Mouse (Mus musculus): ENCODE measurements around the gene Snap47.

The Snap47 gene

GRCm38 (mm10) chr11:59451086-59451485 lies at the start of gene Snap47:
Snap47 (minus strand) TSS chr11:59451186.
- DNase-seq (ENCODE audit: low read depth, low spot score): no peak

DNA sequence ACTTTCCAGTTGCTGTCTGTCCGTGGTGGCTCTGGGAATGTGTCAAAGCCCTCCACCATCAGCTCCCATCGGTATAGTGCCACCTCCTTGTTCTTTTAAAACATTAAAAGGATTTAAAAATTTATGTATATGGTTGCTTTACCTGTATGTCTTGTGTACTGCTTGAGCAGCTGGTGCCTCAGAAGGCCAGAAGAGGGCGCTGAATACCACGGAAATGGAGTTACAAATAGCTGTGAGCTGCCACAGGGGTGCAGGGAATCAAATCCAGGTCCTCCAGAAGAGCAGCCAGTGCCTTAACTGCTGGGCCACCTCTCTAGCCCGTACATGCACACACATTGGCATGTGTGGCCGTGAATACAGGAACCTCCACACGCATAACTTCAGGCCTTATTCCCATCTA lies 46.8 kb upstream of the Snap47 start:
- no peak for DNase-seq (ENCODE audit: low read depth, low spot score)

- DNase-seq (ENCODE audit: low read depth, low spot score): no peak
Observed at GRCm38 (mm10) chr11:59496672-59497310, 45.8 kb upstream of the Snap47 start.

- no peak for DNase-seq (ENCODE audit: low read depth, low spot score)
Observed at GRCm38 (mm10) chr11:59486222-59486621, 35.2 kb upstream of the Snap47 start.

DNA sequence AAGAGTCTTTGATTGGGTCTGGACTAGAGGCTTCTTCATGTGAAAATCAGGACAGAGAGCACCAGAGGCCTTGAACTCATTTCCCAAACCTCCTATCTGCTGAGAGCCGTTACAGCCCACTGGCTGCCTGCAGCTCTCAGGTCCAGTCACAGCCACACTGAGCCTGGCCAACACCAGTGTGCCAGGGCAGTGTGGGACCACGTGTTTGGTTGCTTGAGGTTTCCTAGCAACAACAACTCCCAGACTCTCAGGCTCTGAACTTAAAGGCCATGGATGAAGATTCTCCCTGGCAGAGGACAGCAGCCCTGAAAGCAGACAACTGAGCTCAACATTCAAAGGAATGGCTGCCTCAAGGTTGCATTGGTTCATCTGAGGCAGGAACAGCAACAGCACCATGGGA lies 34.7 kb upstream of the Snap47 start:
- no peak for DNase-seq (ENCODE audit: low read depth, low spot score)

DNA sequence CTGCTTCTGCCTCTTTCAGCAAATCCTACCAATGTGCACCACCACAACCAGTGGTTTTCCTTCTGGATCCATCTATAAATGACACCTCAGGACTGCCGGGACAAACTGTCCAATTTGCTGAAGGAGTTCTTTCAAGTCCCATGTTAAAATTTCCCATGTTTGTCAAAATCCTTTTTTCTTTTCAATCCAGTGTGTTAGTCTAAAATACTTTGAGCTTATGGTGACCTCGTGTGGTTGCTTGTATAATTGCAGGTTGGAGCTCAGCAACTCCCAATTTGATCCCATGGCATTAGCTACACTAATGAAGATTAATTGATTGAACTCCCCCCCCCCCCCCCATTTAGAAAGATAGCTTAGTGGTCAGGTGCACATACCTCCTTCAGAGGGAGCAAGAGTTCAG lies 32.2 kb upstream of the Snap47 start:
- peak; percentile 67 for DNase-seq (ENCODE audit: low read depth, low spot score)

DNA sequence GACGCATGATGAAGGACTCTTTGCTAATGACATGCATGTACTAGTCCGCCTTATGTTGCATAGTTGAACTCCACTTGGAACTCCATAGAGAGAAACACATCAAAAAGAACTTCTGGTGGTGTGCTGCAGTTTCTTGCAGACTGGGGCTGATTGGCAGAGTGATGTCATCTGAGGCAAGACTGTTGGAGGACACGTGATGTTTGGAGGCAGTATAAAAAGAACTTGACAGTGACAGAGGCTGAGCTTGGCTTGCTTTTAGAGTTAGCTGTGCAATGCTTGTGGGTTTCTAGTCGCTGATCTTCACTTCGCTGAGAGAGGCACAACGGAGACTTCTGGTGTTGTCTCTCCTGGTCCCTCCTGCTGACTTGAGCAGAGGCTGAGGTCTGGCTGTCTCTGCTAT lies 26.3 kb upstream of the Snap47 start:
- no peak for DNase-seq (ENCODE audit: low read depth, low spot score)

DNA sequence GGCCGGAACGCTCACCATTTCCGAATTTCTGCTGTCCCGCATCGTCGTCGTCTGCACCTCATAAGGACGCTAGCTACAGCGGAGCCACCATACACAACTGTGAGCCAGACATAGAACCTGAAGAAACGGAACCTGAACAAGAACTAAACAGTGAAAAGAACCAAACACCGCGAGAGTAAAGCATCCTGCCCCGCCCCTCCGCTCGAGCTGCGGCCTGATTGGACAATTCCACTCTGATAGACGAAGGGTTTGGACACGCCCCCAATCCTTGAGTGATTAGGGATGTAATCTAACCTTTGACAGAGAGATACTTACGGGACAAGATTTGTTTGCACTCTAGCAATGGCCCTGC lies 21.3 kb upstream of the Snap47 start, which contains the start of gene Zfp867:
Zfp867 (minus strand) TSS at position 149 of the 352 bp plus-strand sequence.
- peak; percentile 83 for DNase-seq (ENCODE audit: low read depth, low spot score)

DNA sequence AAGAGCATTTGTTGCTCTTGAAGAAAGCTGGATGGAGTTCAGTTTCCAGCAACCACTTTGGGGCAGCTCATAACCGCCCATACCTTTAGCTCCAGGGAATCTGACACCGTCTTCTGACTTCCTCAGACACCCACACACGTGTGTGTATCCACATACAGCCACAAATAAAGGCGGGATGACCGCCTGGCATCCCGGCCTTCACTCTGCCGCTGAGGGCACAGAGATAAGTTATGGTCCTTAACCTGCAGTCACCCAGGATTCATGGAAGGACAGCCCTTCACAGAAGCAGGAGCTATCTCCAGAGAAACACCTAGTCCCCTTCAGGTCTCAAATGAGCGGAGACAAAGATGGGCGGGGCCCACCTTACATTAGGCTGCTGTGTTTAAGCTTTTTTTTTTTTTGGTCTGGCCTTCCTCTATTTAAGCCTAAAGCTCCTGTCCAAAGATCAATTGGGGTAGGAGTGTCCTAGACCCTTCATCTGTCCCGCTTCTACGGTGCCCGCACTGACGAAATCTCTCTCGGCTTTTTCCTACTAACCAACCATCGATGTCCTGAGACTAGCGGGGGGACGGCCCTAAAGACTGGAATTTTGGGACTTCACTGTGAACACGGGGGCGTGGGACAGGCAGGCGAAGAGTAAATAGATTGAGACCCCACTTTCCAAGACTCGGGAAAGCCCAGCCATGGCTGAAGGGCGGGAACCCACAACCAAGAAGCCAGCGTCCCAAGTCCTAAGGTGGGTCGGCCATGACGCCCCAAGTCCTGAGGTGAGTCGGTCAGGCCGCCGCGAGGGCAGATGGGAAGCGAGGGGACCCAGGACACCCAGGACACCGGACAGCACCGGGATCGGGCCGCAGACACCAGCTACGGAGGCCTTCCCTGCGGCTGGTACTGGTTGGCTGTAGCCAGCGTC lies 20.7 kb upstream of the Snap47 start:
- DNase-seq (ENCODE audit: low read depth, low spot score): no peak

DNA sequence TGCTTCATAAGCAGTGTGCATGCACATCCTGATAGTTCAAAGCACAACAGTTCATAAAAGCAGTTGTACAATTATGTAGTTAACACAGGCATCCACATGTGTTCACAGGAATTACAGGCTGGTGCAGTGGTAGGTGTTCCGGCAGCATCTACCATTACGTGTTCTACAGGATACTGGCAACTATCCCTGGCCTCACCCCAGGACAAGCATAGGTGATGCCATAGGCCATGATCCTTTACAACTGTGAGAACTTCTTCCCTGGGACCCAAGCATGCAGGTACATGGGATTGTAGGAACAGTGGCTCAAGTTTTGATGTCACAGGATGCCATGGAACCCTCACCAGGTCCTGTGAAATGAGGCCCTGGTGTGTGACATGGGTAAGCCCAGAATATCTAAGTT lies 9.5 kb upstream of the Snap47 start:
- no peak for DNase-seq (ENCODE audit: low read depth, low spot score)

DNA sequence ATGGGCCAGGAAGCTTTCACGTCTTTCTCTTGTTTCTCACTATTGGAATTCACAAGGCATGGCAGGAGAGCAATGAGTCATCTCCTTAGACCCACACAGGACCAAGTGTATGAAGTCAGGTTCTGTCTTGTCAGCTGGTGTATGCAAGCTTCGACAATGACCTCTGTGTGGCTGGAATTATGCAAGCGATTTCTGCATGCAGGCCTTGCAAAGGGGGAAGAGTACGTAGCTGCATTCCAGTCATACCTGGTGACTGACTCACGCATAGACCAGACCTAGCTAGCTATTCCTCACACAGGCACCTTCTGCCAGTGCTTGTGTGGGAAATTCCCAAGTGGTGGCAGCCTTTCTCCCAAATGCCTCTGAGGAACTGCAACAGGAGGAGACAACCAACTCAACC lies 8.0 kb upstream of the Snap47 start:
- peak; percentile 49 for DNase-seq (ENCODE audit: low read depth, low spot score)

GRCm38 (mm10) chr11:59456891-59457290 lies 5.9 kb upstream of the Snap47 start:
- DNase-seq (ENCODE audit: low read depth, low spot score): no peak

DNA sequence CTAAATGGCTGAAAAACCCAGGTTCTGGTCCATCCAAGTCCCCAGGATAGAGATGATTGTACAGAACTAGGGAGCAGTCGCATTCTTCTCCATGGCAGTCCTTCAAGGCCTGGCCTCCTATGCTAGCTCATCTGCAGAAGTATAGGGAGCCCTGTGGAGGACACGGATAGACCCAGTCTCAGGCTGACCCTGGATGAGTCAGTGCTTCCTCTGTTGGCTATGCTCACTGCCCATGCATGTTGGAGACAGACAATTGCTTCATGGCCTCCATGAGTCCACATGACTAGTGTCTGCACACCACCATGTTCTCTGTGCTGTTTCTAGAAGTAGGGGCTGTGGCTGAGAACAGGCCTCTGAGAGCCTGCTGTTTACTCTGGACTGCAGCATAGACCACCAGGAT lies 5.4 kb upstream of the Snap47 start:
- DNase-seq (ENCODE audit: low read depth, low spot score): no peak

DNA sequence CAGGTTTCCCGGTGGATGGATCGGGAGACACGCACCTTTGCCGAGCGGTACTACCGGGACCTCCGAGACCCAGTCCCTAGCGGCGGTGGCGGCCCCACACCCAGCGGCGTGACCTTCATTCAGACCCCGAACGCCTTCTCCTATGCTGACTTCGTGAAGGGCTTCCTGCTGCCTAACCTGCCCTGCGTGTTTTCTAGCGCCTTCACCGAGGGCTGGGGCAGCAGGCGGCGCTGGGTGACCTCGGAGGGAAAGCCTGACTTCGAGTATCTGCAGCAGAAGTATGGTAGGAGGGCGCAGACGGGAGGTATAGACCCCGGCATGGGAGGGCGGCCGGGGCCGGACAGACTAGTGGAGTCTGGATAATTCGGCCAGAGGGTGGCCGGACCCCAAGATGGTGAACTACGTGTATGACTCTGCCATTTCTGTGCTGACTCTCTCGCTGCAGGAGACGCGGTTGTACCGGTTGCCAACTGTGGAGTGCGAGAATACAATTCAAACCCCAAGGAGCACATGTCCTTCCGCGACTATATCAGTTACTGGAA lies 685 bp downstream of the Snap47 start:
- DNase-seq (ENCODE audit: low read depth, low spot score): no peak

DNA sequence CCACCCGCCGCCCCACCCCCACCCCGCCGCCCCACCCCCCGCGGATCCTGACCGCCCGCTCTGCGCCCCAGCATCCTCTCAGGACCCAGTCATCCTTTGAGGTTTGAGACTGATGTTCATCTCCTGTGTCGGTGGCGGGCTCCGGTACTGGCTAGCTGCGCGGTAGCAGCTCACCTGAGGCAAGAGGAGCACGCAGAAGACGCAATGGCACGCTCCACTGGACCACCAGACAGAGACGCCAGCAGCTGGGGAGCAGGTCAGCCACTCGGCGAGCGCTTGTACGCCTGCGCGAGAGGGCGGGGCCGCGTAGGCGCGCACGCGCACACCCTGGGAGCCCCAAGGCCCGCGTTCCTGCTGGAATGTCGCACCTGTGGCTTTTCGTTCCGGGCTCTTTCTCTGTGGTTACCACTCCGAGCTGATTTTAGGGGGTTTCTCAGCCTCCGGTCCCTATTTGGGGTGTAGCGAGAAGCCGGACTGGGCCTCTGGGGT lies 1.2 kb downstream of the Snap47 start, which contains the start of gene Jmjd4:
Jmjd4 (plus strand) TSS at position 305 of the 489 bp plus-strand sequence.
- DNase-seq (ENCODE audit: low read depth, low spot score): peak; percentile 93

- DNase-seq (ENCODE audit: low read depth, low spot score): no peak
Observed at GRCm38 (mm10) chr11:59443102-59443501, 7.9 kb downstream of the Snap47 start.

GRCm38 (mm10) chr11:59437954-59438353 lies 13.0 kb downstream of the Snap47 start:
- DNase-seq (ENCODE audit: low read depth, low spot score): no peak

- DNase-seq (ENCODE audit: low read depth, low spot score): no peak
Observed at GRCm38 (mm10) chr11:59432261-59432660, 18.7 kb downstream of the Snap47 start.

DNA sequence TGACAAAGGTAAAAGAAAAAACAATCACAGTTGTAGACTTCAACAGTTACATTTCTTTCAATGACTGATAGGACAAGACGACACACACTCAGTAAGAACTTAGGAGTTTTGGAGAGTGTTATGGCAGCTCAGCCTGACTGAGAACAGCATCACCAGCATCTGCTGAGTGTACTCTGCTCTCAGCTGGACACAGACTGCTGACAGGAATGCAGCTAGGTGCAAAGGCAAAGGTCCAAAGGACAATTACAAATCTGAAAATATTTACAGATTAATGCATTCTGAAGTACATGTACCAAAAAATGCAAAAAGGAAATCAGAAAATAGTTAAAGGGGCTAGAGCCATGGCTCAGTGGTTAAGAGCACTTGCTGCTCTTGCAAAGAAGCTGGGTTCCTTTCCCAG lies 21.0 kb downstream of the Snap47 start:
- DNase-seq (ENCODE audit: low read depth, low spot score): no peak

DNA sequence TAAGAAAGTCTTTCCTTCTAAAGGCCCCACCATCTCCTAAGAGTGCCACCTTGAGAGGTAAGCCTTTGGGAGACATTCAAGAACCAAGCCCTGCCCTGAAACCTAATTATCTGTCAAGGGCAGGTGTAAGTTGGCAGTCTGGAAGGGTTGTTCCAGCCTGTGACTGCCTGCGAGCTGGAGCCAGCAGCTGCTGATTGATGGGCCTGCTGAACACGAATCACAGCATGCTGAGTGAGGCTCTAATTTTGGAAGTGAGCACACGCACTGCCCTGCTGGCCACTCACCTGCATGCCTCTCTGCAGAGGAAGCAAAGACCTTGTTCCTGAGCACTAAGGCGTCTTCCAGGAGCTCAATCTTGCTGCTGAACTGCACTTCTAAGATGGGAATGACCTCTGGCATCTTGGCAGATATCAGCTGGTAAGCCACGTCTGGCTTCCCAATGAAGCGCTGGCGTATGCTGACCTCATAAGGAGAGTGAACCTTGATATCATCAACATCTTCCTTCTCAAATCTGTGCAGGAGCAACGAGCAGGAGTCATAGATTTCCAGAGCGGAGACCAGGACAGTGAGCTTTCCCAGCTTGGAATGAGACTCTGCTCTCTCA lies 22.8 kb downstream of the Snap47 start:
- DNase-seq (ENCODE audit: low read depth, low spot score): no peak

GRCm38 (mm10) chr11:59425671-59426101 lies 25.3 kb downstream of the Snap47 start:
- DNase-seq (ENCODE audit: low read depth, low spot score): no peak

DNA sequence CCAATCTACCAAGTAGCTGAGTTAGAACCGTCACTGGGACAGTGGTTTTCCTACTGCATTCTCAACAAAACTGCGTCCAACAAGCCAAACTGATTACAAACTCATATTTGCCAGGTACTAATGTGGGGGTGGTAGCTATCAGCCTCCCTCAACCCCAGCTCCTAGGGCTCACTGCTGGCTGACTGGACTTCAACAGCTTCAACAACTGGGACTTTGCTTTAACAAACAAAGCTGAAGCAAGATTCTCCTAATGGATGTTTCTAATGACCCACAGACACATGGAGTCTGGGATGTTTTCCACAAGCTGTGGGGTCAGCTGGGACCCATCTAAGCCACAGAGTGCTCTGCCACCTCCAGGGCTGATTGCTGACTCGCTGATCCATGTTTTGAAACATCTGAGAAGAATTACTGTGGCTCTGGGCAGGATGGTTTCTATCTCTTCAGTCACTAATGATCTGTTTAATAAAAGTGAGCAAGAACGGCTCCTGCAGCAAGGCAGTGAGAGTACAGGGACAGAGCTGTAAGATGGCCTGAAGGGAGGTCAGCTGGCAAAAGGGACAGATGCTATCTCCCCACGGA lies 27.9 kb downstream of the Snap47 start:
- no peak for DNase-seq (ENCODE audit: low read depth, low spot score)

All from forelimb bud, embryonic 11.5 days (tissue).